Mouse (Mus musculus) G1E (cell line): Measurements from ENCODE around the gene Ifngr2.

Source experiments
- CTCF ChIP-seq: IDR thresholded peaks from 2 replicates; pipeline ENCODE4 v1.5.1; 2012; ENCODE audit warnings: low read depth, low read length, inconsistent platforms, mixed read lengths
- GATA1 ChIP-seq: IDR thresholded peaks from 2 replicates; pipeline ENCODE4 v1.6.1; 2012; ENCODE audit warnings: borderline replicate concordance, low read length, inconsistent platforms, mixed read lengths
- GATA2 ChIP-seq: IDR thresholded peaks from 2 replicates; pipeline ENCODE4 v1.6.1; 2012; ENCODE audit warnings: low read depth, low read length, inconsistent platforms, borderline replicate concordance
- POLR2AphosphoS5 ChIP-seq: IDR thresholded peaks from 2 replicates; pipeline ENCODE4 v1.6.1; 2012; ENCODE audit warnings: low read depth, low read length, inconsistent platforms; ENCODE audit not compliant: insufficient replicate concordance
- TAL1 ChIP-seq: conservative IDR thresholded peaks from 2 replicates; pipeline ENCODE4 v1.6.1; 2012; ENCODE audit warnings: low read depth, low read length, inconsistent platforms, mixed read lengths

DNA sequence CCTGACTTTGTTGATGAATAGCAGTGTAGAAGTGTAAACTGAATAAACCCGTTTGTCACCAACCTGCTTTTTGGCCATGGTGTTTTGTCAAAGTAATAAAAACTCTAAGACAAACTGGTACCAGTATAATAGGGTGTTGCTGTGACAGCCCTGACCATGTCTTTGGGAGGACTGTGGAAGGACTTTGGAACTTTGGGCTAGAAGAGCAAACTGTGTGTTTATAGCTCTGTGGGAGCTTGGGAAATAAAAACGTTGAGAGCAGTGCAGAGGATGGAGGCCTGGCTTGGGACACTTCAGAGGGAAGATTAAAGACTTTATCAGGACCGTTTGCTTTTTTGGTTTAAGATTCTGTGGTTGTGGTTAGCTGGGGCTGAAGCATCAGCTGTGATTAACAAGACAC, 24.2 kb downstream of the Ifngr2 start:
- TF ChIP-seq GATA1: no peak
- TF ChIP-seq CTCF: no peak
- no peak for TF ChIP-seq POLR2AphosphoS5
- TF ChIP-seq TAL1: no peak
- no peak for TF ChIP-seq GATA2
